Mouse (Mus musculus) left cerebral cortex, adult 2 months (tissue): ENCODE measurements around the gene Foxn3. TPM values are rescaled to one million over a fixed set of nuclear protein-coding genes. Genes with fewer than 3 reads are reported as not detected.

Source experiments
- DNase-seq, 2 experiments: peaks; one replicate each; pipeline ENCODE4 v3.0.0; 2021 to 2022; ENCODE audit warnings: low spot score in 2 of 2, mixed read lengths in 1 of 2; ENCODE audit errors: extremely low spot score in 1 of 2
- H3K27ac ChIP-seq: fragments of 200-600 bp; 2 replicates; pipeline ENCODE4 v1.8.1; 2022
- H3K4me3 ChIP-seq: fragments of 200-600 bp; 2 replicates; pipeline ENCODE4 v1.8.1; 2022
- CTCF ChIP-seq: fragments of 200-600 bp; IDR thresholded peaks from 2 replicates; pipeline ENCODE4 v1.8.1; 2022; ENCODE audit warnings: antibody characterized with exemption, mild to moderate bottlenecking, moderate library complexity
- intact Hi-C: fragments of 180-260 bp; cut with DNase I; formaldehyde crosslinking; loops from one replicate; pipeline ENCODE4 v1.15.1; 2025
- total RNA-seq, 2 experiments: library from RNA; stranded (reverse); gene quantifications; 2 replicates each; pipeline ENCODE4 v1.2.3; 2021

Foxn3 gene
- total RNA-seq, 2 experiments from 2014 or later = 52.4 to 57.4 TPM

GRCm38 (mm10) chr12:99381317-99381716, 182.1 kb downstream of the Foxn3 start:
- Histone ChIP-seq H3K4me3 (no peak overlapping the region), H3K27ac (no peak overlapping the region)
- TF ChIP-seq CTCF = no peak
- intact Hi-C loops = no loop called here
- no peak for DNase-seq

DNA sequence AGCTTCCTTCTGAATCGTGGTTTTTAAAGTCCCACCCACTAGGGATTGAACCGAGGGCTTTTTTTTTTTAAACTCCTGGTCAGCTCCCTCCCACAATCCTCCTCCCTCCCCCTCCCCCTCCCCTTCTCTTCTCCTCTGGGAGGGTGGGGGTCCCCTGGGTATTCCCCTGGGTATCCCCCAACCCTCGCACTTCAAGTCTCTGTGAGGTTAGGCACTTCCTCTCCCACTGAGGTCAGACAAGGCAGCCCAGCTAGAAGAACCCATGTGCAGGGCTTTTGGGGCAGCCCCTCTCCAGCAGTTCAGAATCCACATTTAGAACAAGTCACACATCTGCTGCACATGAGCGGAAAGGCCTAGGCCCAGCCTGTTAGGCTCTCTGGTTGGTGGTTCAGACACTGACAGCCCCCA, 182.5 kb downstream of the Foxn3 start:
- TF ChIP-seq CTCF = no peak
- Histone ChIP-seq H3K27ac (no peak overlapping the region), H3K4me3 (no peak overlapping the region)
- intact Hi-C loops = no loop called here
- DNase-seq = no peak

GRCm38 (mm10) chr12:99380124-99380523, 183.3 kb downstream of the Foxn3 start:
- H3K27ac ChIP-seq = no peak overlapping the region; the same call in 1 of the 2 replicates
- TF ChIP-seq CTCF = no peak
- no peak for DNase-seq
- intact Hi-C loops = no loop called here
- no peak overlapping the region for H3K4me3 ChIP-seq

DNA sequence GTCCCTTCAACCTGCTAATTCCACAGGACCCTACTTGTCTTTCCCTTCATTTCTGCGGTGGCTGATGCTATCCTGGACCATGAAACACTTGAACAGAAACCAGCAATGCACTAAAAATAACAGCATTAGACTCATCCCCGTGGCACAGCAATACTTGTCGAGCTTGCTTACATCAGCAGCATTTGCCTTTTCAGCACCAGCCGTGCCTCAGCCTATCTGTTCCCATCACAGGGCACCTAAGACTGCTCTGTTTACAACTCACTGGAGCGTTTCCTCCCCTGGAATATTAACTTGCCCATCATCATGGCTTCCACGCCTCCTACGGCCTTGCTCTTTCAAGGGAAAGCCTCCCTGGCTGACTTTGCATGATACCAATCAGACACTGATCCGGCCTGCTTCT, 185.1 kb downstream of the Foxn3 start:
- no peak for TF ChIP-seq CTCF
- Histone ChIP-seq H3K27ac (peak overlapping the region; percentile 62), H3K4me3 (no peak overlapping the region)
- intact Hi-C loops = loop anchor here (5.0 kb wide), 1 partner anchor 141 kb away; no protein-coding TSS in a partner anchor
- DNase-seq = peak in 1 of 2 experiments; percentile 21

DNA sequence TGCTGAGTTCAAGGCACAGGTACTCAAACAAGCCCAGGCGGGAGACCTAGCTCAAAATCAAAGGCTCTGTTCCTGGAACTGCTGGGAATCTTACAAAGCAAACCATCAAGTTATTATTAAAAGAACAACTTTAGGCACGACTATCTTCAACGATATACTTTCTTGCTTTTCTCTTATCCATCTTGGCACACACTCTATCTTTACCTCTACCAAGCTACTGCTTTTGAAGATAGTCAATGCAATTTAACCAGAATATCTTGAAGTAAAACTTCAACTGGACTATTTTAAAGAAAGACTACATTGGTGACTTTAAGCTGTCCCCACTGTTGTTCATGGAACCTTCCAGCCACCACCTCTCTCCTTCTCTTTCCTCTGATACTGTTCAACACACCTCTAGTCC, 185.7 kb downstream of the Foxn3 start:
- DNase-seq = no peak
- peak overlapping the region; percentile 12; the same call in 1 of the 2 replicates for H3K27ac ChIP-seq
- no peak overlapping the region for H3K4me3 ChIP-seq
- intact Hi-C loops = loop anchor here (5.0 kb wide), 1 partner anchor 140 kb away; no protein-coding TSS in a partner anchor
- TF ChIP-seq CTCF = no peak

DNA sequence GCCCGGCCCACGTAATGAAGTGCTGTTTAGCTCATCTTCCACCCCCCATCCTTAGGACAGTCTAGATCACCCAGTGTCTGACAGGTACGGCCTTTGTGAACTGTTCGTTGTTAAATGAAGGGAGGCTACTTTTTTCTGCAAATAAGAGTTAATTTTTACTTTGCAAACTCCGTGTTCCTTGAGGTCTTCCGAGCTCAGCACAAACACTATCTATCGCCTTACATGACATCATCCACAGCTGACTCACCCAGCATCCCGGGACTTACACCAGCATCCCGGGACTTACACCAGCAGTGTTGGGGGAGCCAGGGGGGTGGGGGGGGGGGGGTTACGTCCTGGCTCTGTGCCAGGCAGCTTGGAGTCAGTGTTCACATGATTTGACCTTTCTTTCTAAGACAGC, 186.3 kb downstream of the Foxn3 start:
- H3K4me3 ChIP-seq = no peak overlapping the region
- H3K27ac ChIP-seq = peak overlapping the region; percentile 17; the same call in 1 of the 2 replicates
- intact Hi-C loops = loop anchor here (5.0 kb wide), 1 partner anchor 140 kb away; no protein-coding TSS in a partner anchor
- DNase-seq = no peak
- TF ChIP-seq CTCF = no peak

DNA sequence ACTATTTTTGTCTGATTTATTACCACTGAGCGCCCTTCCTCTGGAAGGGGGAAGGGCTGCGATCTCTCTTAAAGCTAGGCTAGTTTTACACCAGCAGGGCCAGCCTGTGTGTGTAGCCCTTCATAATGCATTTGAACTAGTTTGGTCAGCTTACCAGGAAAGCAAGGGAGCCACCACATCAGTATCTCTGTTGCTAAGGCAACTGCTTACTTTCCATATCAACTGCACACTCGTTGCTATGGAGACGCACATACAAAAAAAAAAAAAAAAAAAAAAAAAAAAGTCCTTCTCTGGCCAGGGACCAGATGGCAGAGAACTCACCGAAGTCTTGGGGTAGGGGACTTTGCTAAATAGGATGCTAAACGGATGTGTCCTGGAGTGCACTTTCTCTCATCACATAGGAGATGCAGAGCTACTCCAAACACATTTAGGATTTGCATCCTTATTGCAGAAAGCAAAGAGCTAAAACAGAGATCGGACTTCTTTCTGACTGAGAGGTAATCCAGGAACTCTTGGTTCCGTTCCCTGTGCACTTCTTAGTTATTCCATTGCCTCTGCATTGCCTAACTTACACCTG, 187.4 kb downstream of the Foxn3 start:
- H3K27ac ChIP-seq = peak overlapping the region; percentile 34
- no peak for TF ChIP-seq CTCF
- H3K4me3 ChIP-seq = no peak overlapping the region
- DNase-seq = no peak
- intact Hi-C loops = loop anchor here (5.0 kb wide), 1 partner anchor 139 kb away; no protein-coding TSS in a partner anchor

DNA sequence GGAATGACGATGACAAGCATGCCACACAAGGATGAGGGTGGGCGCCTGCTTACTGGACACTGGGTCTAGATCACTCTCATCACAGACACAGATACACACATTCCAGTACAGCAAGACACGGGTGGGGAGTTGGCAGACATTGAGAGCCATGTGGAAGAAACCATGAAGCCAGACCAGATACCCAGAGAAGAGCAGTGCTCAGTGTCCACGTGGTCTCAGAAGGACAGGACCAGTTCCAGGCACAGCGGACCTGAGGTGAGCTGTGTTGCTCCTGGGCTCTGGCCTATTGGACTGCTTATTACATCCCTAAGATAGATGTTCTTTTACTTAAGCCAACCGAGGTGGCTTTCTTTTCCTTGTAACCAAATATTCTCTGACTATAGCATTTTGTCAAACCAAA, 188.0 kb downstream of the Foxn3 start:
- Histone ChIP-seq H3K27ac (peak overlapping the region; percentile 34), H3K4me3 (no peak overlapping the region)
- no peak for TF ChIP-seq CTCF
- intact Hi-C loops = loop anchor here (5.0 kb wide), 1 partner anchor 138 kb away; no protein-coding TSS in a partner anchor
- no peak for DNase-seq

GRCm38 (mm10) chr12:99374099-99374600, 189.2 kb downstream of the Foxn3 start:
- Histone ChIP-seq H3K27ac (0 out of 2 replicates have a peak overlapping the region, but pooled peaks have one; percentile 24), H3K4me3 (no peak overlapping the region)
- DNase-seq = no peak
- no peak for TF ChIP-seq CTCF
- intact Hi-C loops = no loop called here

GRCm38 (mm10) chr12:99373584-99373983, 189.8 kb downstream of the Foxn3 start:
- TF ChIP-seq CTCF = no peak
- DNase-seq = no peak
- peak overlapping the region; percentile 24; the same call in 1 of the 2 replicates for H3K27ac ChIP-seq
- H3K4me3 ChIP-seq = no peak overlapping the region
- intact Hi-C loops = no loop called here

DNA sequence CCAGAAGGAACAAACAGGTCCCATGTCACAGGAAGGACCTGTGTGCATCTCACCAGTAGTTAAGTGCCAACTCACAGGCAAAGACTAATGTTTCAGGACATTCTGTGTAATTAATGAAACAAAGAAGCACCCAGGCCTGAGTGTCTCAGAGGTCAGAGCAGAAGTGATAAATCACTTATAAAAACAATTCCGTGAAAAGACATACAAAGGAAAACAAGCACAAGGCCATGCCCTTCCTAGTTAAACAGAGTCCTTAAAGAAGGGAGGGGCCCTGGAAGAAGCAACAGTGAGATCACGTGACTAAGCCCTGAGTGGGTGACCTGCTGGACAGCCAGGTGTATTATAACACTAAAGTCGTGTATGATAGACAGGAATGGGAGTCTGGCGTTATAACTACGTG, 191.9 kb downstream of the Foxn3 start:
- Histone ChIP-seq H3K4me3 (no peak overlapping the region), H3K27ac (no peak overlapping the region)
- no peak for DNase-seq
- intact Hi-C loops = no loop called here
- no peak for TF ChIP-seq CTCF

DNA sequence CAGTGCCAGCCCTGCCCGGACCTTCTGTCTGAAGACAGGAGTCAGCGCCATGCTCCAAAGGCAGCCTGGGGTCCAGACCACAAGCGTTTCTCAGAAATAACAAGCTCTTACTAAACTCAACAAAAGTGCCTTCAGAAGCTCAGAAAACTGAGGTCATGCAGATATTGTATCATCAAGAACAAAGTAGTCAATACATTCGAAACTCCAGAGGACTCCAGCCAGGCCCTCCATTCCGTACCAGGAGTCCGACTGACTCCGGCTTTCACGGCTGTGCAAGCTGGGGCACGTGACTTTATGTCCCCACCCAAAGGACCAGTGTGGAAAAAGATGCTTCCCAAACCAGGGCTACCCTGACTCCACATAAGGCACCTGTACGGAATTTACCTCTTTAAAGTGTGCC, 195.1 kb downstream of the Foxn3 start:
- intact Hi-C loops = no loop called here
- DNase-seq = no peak
- H3K4me3 ChIP-seq = no peak overlapping the region
- H3K27ac ChIP-seq = peak overlapping the region; percentile 59
- TF ChIP-seq CTCF = no peak

- Histone ChIP-seq H3K4me3 (no peak overlapping the region), H3K27ac (no peak overlapping the region)
- intact Hi-C loops = no loop called here
- no peak for DNase-seq
- TF ChIP-seq CTCF = no peak
Observed at GRCm38 (mm10) chr12:99365999-99366398, 197.4 kb downstream of the Foxn3 start.
